Mouse (Mus musculus) cerebellum, adult 2 months (tissue): ENCODE data around the gene Gm20604.

Experiments
- CTCF ChIP-seq: fragments of 200-500 bp; IDR thresholded peaks from 2 replicates; pipeline ENCODE4 v1.5.1; 2011; ENCODE audit warnings: low read depth, mild to moderate bottlenecking, control low read depth, low read length, moderate library complexity, borderline replicate concordance; ENCODE audit not compliant: insufficient read depth
- POLR2A ChIP-seq: fragments of 200-500 bp; IDR thresholded peaks from 2 replicates; pipeline ENCODE4 v1.6.1; 2011; ENCODE audit warnings: low read length, control low read depth, borderline replicate concordance; ENCODE audit not compliant: insufficient read depth

GRCm38 (mm10) chr12:102782841-102783240 is 24.4 kb upstream of the Gm20604 start:
- no peak for TF ChIP-seq CTCF
- TF ChIP-seq POLR2A: no peak
